Mouse (Mus musculus) cortical plate, adult 2 months (tissue): ENCODE data around the gene Pygm.

Experiments used
- CTCF ChIP-seq: fragments of 200-500 bp; IDR thresholded peaks from 2 replicates; pipeline ENCODE4 v1.5.1; 2011; ENCODE audit warnings: mild to moderate bottlenecking, control low read depth, low read length; ENCODE audit not compliant: insufficient read depth; ENCODE audit errors: extremely low read depth
- POLR2A ChIP-seq: fragments of 200-500 bp; IDR thresholded peaks from 2 replicates; pipeline ENCODE4 v1.6.1; 2011; ENCODE audit warnings: mild to moderate bottlenecking, low read length, control low read depth; ENCODE audit not compliant: insufficient read depth; ENCODE audit errors: extremely low read depth

DNA sequence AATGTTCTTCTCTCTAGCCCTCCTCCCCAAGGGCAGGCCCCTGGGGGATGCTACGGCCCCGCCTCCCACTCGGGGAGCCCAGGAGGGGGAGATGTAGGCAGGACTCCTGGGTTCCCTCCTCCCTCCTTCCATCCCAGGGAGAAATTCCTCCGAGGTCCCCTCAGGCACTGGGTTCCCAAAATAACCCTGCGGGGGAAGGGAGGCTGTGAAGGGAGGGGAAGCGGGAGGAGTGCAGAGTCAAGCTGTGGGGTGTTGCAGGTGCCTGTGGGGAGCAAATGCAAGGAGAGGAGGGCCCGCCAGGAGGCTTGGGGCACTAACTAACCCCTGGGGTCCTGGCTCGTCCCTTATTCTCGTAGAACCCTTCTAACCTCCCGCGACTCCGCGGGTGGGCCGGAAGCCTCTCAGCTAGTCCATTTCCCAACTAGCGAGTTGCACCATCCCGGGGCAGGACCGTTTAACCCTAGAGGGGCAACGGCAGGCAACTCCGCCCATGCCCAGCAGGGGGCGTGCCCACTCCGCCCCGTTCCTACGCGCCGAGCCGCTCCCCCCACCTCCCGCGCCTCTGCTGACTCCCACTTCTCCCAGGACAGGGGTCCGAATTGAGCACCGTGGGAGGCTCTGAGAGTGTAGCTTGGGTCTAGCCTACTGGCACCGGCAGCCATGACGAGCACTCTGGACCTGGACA is 17.1 kb downstream of the Pygm start:
- no peak for TF ChIP-seq POLR2A
- peak; percentile 40 for TF ChIP-seq CTCF
